Mouse (Mus musculus) cerebellum, postnatal 10 days (tissue): ENCODE data around the gene Btbd35f26.
"Not testable (repeated sequence)": the region's sequence is repeated elsewhere in the genome, so short reads cannot be mapped to it uniquely, and the experiment has no call there.

Source experiments
- DNase-seq, 2 experiments: peaks; one replicate each; pipeline ENCODE4 v3.0.0; 2021; ENCODE audit warnings: mixed read lengths in 2 of 2

Gene Btbd35f26

GRCm38 (mm10) chrX:31336154-31336553 is at the start of gene Btbd35f26:
TSS of gene Btbd35f26 (plus strand) at chrX:31336454.
- not testable (repeated sequence) for DNase-seq

GRCm38 (mm10) chrX:31341924-31342323 is 5.7 kb downstream of the Btbd35f26 start:
- not testable (repeated sequence) for DNase-seq

GRCm38 (mm10) chrX:31383818-31384217 is 47.6 kb downstream of the Btbd35f26 start, which contains the start of gene Btbd35f19:
TSS of gene Btbd35f19 (minus strand) at chrX:31383918.
- DNase-seq, result not testable (repeated sequence)
